Mouse (Mus musculus): ENCODE measurements around the gene Acat1. TPM values are rescaled to one million over a fixed set of nuclear protein-coding genes. Genes with fewer than 3 reads are reported as not detected.

Acat1 gene
- total RNA-seq, 2 experiments from 2014 or later, result 132 to 160 TPM

DNA sequence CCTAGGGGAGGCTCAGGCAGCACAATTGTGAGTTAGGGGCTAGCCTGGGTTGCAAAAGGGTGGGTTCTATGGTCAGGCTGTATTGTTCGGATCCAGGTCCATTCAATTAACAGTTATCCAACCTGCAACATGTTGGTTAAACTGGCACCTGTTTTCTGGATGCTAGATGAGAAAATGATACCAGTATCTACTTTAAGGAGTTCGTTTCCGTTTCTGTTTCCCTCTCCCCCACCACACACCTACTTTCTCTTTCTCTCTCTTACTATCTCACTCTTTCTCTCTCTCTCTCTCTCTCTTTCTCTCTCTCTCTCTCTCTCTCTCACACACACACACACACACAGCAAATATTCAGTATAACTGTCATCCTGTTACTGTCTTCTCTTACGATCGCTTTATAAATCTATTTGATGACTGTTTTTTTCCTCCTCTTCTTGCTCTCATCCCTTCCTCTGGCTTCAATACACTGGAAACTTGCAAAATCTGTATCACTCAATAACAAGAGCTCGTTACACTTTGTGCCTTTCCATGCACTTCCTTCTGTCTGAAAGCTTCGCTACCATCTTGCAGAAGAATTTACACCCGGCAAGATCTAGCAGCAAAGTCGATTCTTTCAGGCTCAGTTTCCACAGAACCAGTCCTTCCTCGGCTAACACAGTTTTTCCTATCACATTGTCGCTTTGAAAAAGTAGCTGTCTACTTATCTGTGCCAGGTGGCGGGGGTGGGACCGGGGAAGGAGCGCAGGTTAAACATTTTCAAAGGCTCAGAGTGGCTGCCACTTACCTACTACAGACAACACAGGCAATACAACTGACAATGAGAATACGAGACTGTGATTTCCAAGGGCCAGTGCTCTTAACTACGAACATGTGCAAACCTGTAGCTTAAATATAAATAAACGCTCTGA lies 74.5 kb downstream of the Acat1 start:
- peak in 1 of 2 experiments; percentile 18 for DNase-seq

Other genes with a start within 250 kb of the Acat1 start
- 10 to 100 TPM; 10.9 to 11.8 TPM for gene Kdelc2, start 226.4 kb downstream of the Acat1 start, total RNA-seq (2021)
- gene 4930550C14Rik, start 208.1 kb downstream of the Acat1 start, total RNA-seq (2021), result 1 to 10 TPM in 1 of 2 experiments, under 1 TPM in 1; 0.70 to 1.9 TPM
- gene Atm, start 73.6 kb downstream of the Acat1 start, total RNA-seq (2021), result 10 to 100 TPM; 15.9 to 16.9 TPM
- gene Npat, start 73.3 kb downstream of the Acat1 start, total RNA-seq (2021), result 10 to 100 TPM; 11.5 to 11.7 TPM
- 10 to 100 TPM; 36.4 to 38.7 TPM for gene Cul5, start 59.6 kb upstream of the Acat1 start, total RNA-seq (2021)
- gene Rab39, start 95.8 kb upstream of the Acat1 start, total RNA-seq (2021), result under 1 TPM; 0.43 to 0.59 TPM
- under 1 TPM; 0.36 to 0.92 TPM for gene Slc35f2, start 161.2 kb upstream of the Acat1 start, total RNA-seq (2021)
- not detected for gene Sln, start 239.8 kb upstream of the Acat1 start, total RNA-seq (2021)